In genomic region chr14:12581657-12582056, GRCm38 (mm10) we compare ENCODE assay signal across 15 mouse cellular contexts.
"Had no signal": no experiment of that assay in that cellular context is flagged by ENCODE, and none has a peak within 500 bp of the region (broad histone marks: within the 10 kb centered on the region; RNA-seq: fewer than 3 reads in every experiment).

No protein-coding gene starts in this region.

- H3K36me3 ChIP-seq: kidney, embryonic 15.5 days; limb, embryonic 13.5 days; midbrain, embryonic 10.5 days had no signal

- H3K27ac ChIP-seq: limb, embryonic 13.5 days; liver, embryonic 14.5 days; midbrain, embryonic 10.5 days had no signal

- H3K4me3 ChIP-seq: kidney, embryonic 15.5 days; limb, embryonic 13.5 days; midbrain, embryonic 10.5 days; myocyte had no signal

- H3K9ac ChIP-seq: kidney, embryonic 15.5 days; limb, embryonic 13.5 days; liver, embryonic 14.5 days had no signal

- H3K27me3 ChIP-seq: kidney, embryonic 15.5 days; limb, embryonic 13.5 days had no signal

- DNase-seq: kidney, adult 2 months; kidney, postnatal 36 days; layer of hippocampus, adult 9-11 months; layer of hippocampus, postnatal 36 days; left cerebral cortex, postnatal 4 days; lung, adult 18-20 months; lung, postnatal 10 days; lung, postnatal 4 days; thymus, adult 18-20 months; thymus, postnatal 25 days had no signal

- H3K4me2 ChIP-seq: limb, embryonic 13.5 days had no signal

- H3K9me3 ChIP-seq: kidney, embryonic 15.5 days; limb, embryonic 13.5 days; midbrain, embryonic 10.5 days had no signal
